ENCODE assay signal across 8 mouse cellular contexts in the genomic region with DNA sequence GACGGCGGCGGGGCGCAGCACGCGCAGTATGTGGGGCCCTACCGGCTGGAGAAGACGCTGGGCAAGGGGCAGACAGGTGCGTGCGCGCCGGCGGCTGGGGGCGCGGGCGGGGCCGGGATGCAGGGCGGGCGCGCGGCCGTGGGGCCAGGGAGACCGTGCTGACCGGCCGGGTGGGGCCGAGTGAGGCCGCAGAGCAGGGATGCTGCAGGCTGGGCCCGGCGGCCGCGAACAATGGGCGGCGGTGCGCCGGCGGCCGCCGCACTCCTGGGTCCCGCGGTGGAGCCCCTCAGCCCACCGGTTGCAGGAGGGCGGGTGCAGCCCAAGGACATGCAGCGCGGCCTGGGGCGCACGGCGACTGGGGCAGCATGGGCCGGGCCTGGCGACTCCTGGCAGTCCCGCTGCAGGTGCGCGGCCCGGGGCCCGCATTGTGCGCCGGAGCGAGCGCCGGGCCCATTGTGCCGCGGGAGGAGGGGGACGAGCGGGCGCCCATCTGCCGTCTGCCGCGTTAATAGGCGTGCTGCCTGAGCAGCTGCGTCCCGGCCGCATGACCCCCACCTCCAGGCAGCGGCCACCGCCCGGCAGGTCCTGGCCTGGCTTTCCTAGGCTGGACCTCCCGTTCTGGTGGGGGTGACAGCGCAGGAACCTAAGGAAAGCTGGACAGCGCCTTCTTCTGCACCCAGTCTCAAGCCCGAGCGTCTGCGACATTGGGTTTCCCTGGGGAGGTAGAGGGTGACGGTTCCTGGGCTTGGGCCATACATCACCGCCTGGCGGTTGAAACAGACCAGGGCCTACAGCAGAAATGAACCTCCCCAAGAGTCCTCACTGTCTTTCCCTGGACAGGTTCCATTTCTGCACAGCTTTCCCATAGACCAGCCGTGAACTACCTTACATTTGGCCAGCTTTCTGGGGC. TPM values are rescaled to one million over a fixed set of nuclear protein-coding genes. Genes with fewer than 3 reads are reported as not detected.
A peak's percentile ranks its signal among the peaks of the same experiment; 100 is the strongest.
DNase-seq lines count a peak whose midpoint lies in the region; ATAC-seq and TF ChIP-seq lines count a peak whose summit lies in the region.

No protein-coding gene starts in this region.

- H3K27me3 ChIP-seq in forebrain, embryonic 14.5 days (replicated peaks; ENCODE audit: control insufficient read depth, insufficient read depth, low read length): no peaks in the 10 kb centered on the region
- H3K27me3 ChIP-seq in kidney, postnatal 0 days (ENCODE audit: insufficient read depth, low read length): peaks cover 34% of the 10 kb centered on the region
- H3K27me3 ChIP-seq in midbrain, embryonic 15.5 days (replicated peaks): no peaks in the 10 kb centered on the region
- H3K27me3 ChIP-seq in thymus, adult 2 months (ENCODE audit: control insufficient read depth, insufficient read depth, low read length): peaks cover 8% of the 10 kb centered on the region

- peak; percentile 47 for ATAC-seq in forebrain, embryonic 14.5 days
- peak; percentile 53 for ATAC-seq in kidney, postnatal 0 days (replicated peaks; ENCODE audit: low FRiP score, low read depth)
- peak; percentile 40 for ATAC-seq in midbrain, embryonic 15.5 days (replicated peaks)
- ATAC-seq in megakaryocyte-erythroid progenitor cell, adult 5-6 weeks (replicated peaks; ENCODE audit: low FRiP score, low TSS enrichment, poor library complexity, severe bottlenecking): no peak

- TF ChIP-seq CTCF in lung, adult 2 months (IDR thresholded peaks at IDR 0.05; ENCODE audit: insufficient read depth, low read length): no peak
- TF ChIP-seq CTCF in kidney, postnatal 0 days (IDR thresholded peaks at IDR 0.05; ENCODE audit: low read depth): peak; percentile 25; the same call in 1 of the 2 replicates
- TF ChIP-seq CTCF in thymus, adult 2 months (IDR thresholded peaks at IDR 0.05; ENCODE audit: borderline replicate concordance, control insufficient read depth, extremely low read depth, insufficient read depth, low read length, poor library complexity): no peak

- no peak for TF ChIP-seq POLR2A in lung, adult 2 months (IDR thresholded peaks at IDR 0.05; ENCODE audit: borderline replicate concordance, extremely low read depth, low read depth, low read length)
- no peak for TF ChIP-seq POLR2A in thymus, adult 2 months (IDR thresholded peaks at IDR 0.05; ENCODE audit: control insufficient read depth, extremely low read depth, insufficient read depth, low read length, poor library complexity)

- peak; percentile 11 for DNase-seq in lung, adult 2 months
- DNase-seq in lung, adult 18-20 months: no peak
- peak; percentile 80 for DNase-seq in cerebellum, adult 11-12 months
- DNase-seq in forebrain, embryonic 14.5 days (ENCODE audit: low spot score): peak; percentile 72
- peak; percentile 27 for DNase-seq in kidney, postnatal 0 days (ENCODE audit: low spot score)
- peak; percentile 27 for DNase-seq in thymus, adult 2 months

- peaks cover 9% of the 10 kb centered on the region for H3K36me3 ChIP-seq in forebrain, embryonic 14.5 days (ENCODE audit: control insufficient read depth, insufficient read depth, low read length)
- no peaks in the 10 kb centered on the region for H3K36me3 ChIP-seq in kidney, postnatal 0 days (ENCODE audit: insufficient read depth, low read length)
- H3K36me3 ChIP-seq in midbrain, embryonic 15.5 days (replicated peaks): no peaks in the 10 kb centered on the region
- H3K36me3 ChIP-seq in thymus, adult 2 months (ENCODE audit: control insufficient read depth, insufficient read depth, low read length): no peaks in the 10 kb centered on the region

- peak overlapping the region; percentile 99 for H3K9ac ChIP-seq in forebrain, embryonic 14.5 days (ENCODE audit: low read length)
- peak overlapping the region; percentile 40; the same call in 1 of the 2 replicates for H3K9ac ChIP-seq in kidney, postnatal 0 days (ENCODE audit: low read depth, low read length)
- peak overlapping the region; percentile 97 for H3K9ac ChIP-seq in midbrain, embryonic 15.5 days

- H3K4me2 ChIP-seq in forebrain, embryonic 14.5 days (ENCODE audit: low read length): peak overlapping the region; percentile 85
- peak overlapping the region; percentile 73 for H3K4me2 ChIP-seq in kidney, postnatal 0 days (ENCODE audit: low read length)
- peak overlapping the region; percentile 91 for H3K4me2 ChIP-seq in midbrain, embryonic 15.5 days

- H3K27ac ChIP-seq in forebrain, embryonic 14.5 days (ENCODE audit: low read depth, low read length): peak overlapping the region; percentile 98
- H3K27ac ChIP-seq in kidney, postnatal 0 days: no peak overlapping the region
- H3K27ac ChIP-seq in midbrain, embryonic 15.5 days: peak overlapping the region; percentile 97
- H3K27ac ChIP-seq in thymus, adult 2 months (ENCODE audit: control insufficient read depth, insufficient read depth, low read length): no peak overlapping the region

- H3K4me1 ChIP-seq in lung, adult 2 months (ENCODE audit: control insufficient read depth, insufficient read depth, low read length): no peaks in the 10 kb centered on the region
- peaks cover 49% of the 10 kb centered on the region for H3K4me1 ChIP-seq in forebrain, embryonic 14.5 days (ENCODE audit: control insufficient read depth, insufficient read depth, low read length)
- no peaks in the 10 kb centered on the region; the same call in 1 of the 2 replicates for H3K4me1 ChIP-seq in kidney, postnatal 0 days (replicated peaks; ENCODE audit: insufficient read depth, low read length)
- peaks cover 75% of the 10 kb centered on the region for H3K4me1 ChIP-seq in midbrain, embryonic 15.5 days
- peaks cover 9% of the 10 kb centered on the region for H3K4me1 ChIP-seq in thymus, adult 2 months (replicated peaks; ENCODE audit: control insufficient read depth, insufficient read depth, low read length)

- WGBS in lung, adult 2 months: 3% methylated on average over 77 of the region's 84 CpGs
- under 1% methylated on average over 44 of the region's 84 CpGs for WGBS in forebrain, embryonic 14.5 days
- 1% methylated on average over 63 of the region's 84 CpGs for WGBS in kidney, postnatal 0 days
- 1% methylated on average over 81 of the region's 84 CpGs for WGBS in midbrain, embryonic 15.5 days
- WGBS in thymus, adult 2 months: 4% methylated on average over 83 of the region's 84 CpGs

- no peaks in the 10 kb centered on the region for H3K9me3 ChIP-seq in forebrain, embryonic 14.5 days (replicated peaks; ENCODE audit: control insufficient read depth, low read length)
- no peaks in the 10 kb centered on the region for H3K9me3 ChIP-seq in kidney, postnatal 0 days (replicated peaks; ENCODE audit: low read length)
- H3K9me3 ChIP-seq in midbrain, embryonic 15.5 days: no peaks in the 10 kb centered on the region

- no peak overlapping the region for H3K4me3 ChIP-seq in lung, adult 2 months (replicated peaks; ENCODE audit: extremely low read depth, low read depth, low read length)
- H3K4me3 ChIP-seq in forebrain, embryonic 14.5 days (ENCODE audit: low read depth, low read length): peak overlapping the region; percentile 97
- peak overlapping the region; percentile 34 for H3K4me3 ChIP-seq in kidney, postnatal 0 days (replicated peaks; ENCODE audit: low read depth, low read length)
- peak overlapping the region; percentile 90 for H3K4me3 ChIP-seq in midbrain, embryonic 15.5 days
- H3K4me3 ChIP-seq in thymus, adult 2 months (ENCODE audit: control insufficient read depth, insufficient read depth, low read length): no peak overlapping the region

RNA-seq across cellular contexts. Expression of a gene that starts 0.8 kb away (rescaled TPM):
- polyA plus RNA-seq in lung, adult 2 months (2012; rRNA removed): 0.31 and 0.41 TPM in 2 replicates
- 20.8 and 21.7 TPM in 2 replicates for polyA plus RNA-seq in forebrain, embryonic 14.5 days (2014; fragmentation: Nextera tagmentation; extraction: Ambion mirVana)
- polyA plus RNA-seq in kidney, postnatal 0 days (2015; fragmentation: Nextera tagmentation; extraction: Ambion mirVana): 0.29 and 0.31 TPM in 2 replicates
- 24.7 and 25.9 TPM in 2 replicates for polyA plus RNA-seq in midbrain, embryonic 15.5 days (2015; fragmentation: Nextera tagmentation; extraction: Ambion mirVana)
- polyA plus RNA-seq in thymus, adult 2 months (2012; rRNA removed): 0.27 and 0.40 TPM in 2 replicates
- not detected in 2 replicates for total RNA-seq in megakaryocyte-erythroid progenitor cell, adult 5-6 weeks (2014; fragmentation: Nextera tagmentation)
- 0.05 TPM in 1 of 2 replicates, not detected in the other for total RNA-seq in megakaryocyte-erythroid progenitor cell, adult 5-6 weeks (2017)

RNA-seq across cellular contexts. Expression of a gene that starts 32.1 kb away (rescaled TPM):
- 82.2 and 99.6 TPM in 2 replicates for polyA plus RNA-seq in lung, adult 2 months (2012; rRNA removed)
- polyA plus RNA-seq in forebrain, embryonic 14.5 days (2014; fragmentation: Nextera tagmentation; extraction: Ambion mirVana): 74.0 and 87.3 TPM in 2 replicates
- polyA plus RNA-seq in kidney, postnatal 0 days (2015; fragmentation: Nextera tagmentation; extraction: Ambion mirVana): 35.0 and 38.3 TPM in 2 replicates
- 82.6 TPM in 2 replicates for polyA plus RNA-seq in midbrain, embryonic 15.5 days (2015; fragmentation: Nextera tagmentation; extraction: Ambion mirVana)
- 131 and 134 TPM in 2 replicates for polyA plus RNA-seq in thymus, adult 2 months (2012; rRNA removed)
- total RNA-seq in megakaryocyte-erythroid progenitor cell, adult 5-6 weeks (2014; fragmentation: Nextera tagmentation): 24.6 and 41.1 TPM in 2 replicates
- total RNA-seq in megakaryocyte-erythroid progenitor cell, adult 5-6 weeks (2017): 25.2 and 27.0 TPM in 2 replicates

Comparison
In these comparisons a context has a peak if more than half of its experiments do, and no peak if none do; other contexts are left out.
1. DNase-seq: peak in lung, adult 2 months (single experiment), cerebellum, adult 11-12 months (single experiment), forebrain, embryonic 14.5 days (single experiment), kidney, postnatal 0 days (single experiment) and thymus, adult 2 months (single experiment); none in lung, adult 18-20 months (0 of 2).
2. H3K4me3 ChIP-seq: peak in forebrain, embryonic 14.5 days (single experiment), kidney, postnatal 0 days (single experiment) and midbrain, embryonic 15.5 days (single experiment); none in lung, adult 2 months (single experiment) and thymus, adult 2 months (single experiment).
3. H3K27ac ChIP-seq: peak in forebrain, embryonic 14.5 days (single experiment) and midbrain, embryonic 15.5 days (single experiment); none in kidney, postnatal 0 days (single experiment) and thymus, adult 2 months (single experiment).
4. H3K9ac ChIP-seq: peak in every context shown above with its lines; median percentile 99 in forebrain, embryonic 14.5 days; 97 in midbrain, embryonic 15.5 days; 40 in kidney, postnatal 0 days.
5. RNA of a gene that starts 0.8 kb away (polyA plus RNA-seq): 24.7 to 25.9 TPM in midbrain, embryonic 15.5 days and 20.8 to 21.7 TPM in forebrain, embryonic 14.5 days; 0.31 to 0.41 TPM in lung, adult 2 months, 0.29 to 0.31 TPM in kidney, postnatal 0 days and 0.27 to 0.40 TPM in thymus, adult 2 months; every median in the first group is over 10 times any median in the second.
6. Peak in every context shown above with its lines, with median percentiles within 50 percentile points of each other: H3K4me2 ChIP-seq.